Mouse (Mus musculus) limb, embryonic 10.5 days (tissue): ENCODE data around the gene Mrc2. TPM values are rescaled to one million over a fixed set of nuclear protein-coding genes. Genes with fewer than 3 reads are reported as not detected.

Source experiments
- DNase-seq: peaks from one replicate; pipeline ENCODE4 v3.0.0-alpha.2; 2017; ENCODE audit warnings: low spot score
- H3K27ac ChIP-seq: fragments of 300-500 bp; sonication (generic); 2 replicates; pipeline ENCODE4 v1.5.1; 2016; ENCODE audit warnings: mild to moderate bottlenecking
- H3K27me3 ChIP-seq: fragments of 300-500 bp; sonication (generic); 2 replicates; pipeline ENCODE4 v1.6.1; 2016; ENCODE audit warnings: low read depth, mild to moderate bottlenecking; ENCODE audit not compliant: poor library complexity, severe bottlenecking
- H3K36me3 ChIP-seq: fragments of 300-500 bp; sonication (generic); 2 replicates; pipeline ENCODE4 v1.6.1; 2016; ENCODE audit warnings: mild to moderate bottlenecking, moderate library complexity
- H3K4me1 ChIP-seq: fragments of 300-500 bp; sonication (generic); 2 replicates; pipeline ENCODE4 v1.6.1; 2016
- H3K4me3 ChIP-seq: fragments of 300-500 bp; sonication (generic); 2 replicates; pipeline ENCODE4 v1.5.1; 2016; ENCODE audit warnings: mild to moderate bottlenecking, moderate library complexity
- H3K9me3 ChIP-seq: fragments of 300-500 bp; sonication (generic); replicated peaks from 2 replicates; pipeline ENCODE4 v1.6.1; 2016; ENCODE audit warnings: mild to moderate bottlenecking
- WGBS: fragments of 180-500 bp; shearing (Covaris S2); methylation state at CpG from one replicate; pipeline ENCODE4 v1.1.7; 2016; 5-methylcytosine and 5-hydroxymethylcytosine counted together
- polyA plus RNA-seq: library from polyadenylated mRNA; unstranded; fragments of >200 nt; fragmentation: Nextera tagmentation; extraction: Ambion mirVana; gene quantifications from 2 replicates; pipeline ENCODE4 v1.2.1, GENCODE M21; 2016

Gene Mrc2
- polyA plus RNA-seq, 1 experiment from 2014 or later: 31.6 TPM

GRCm38 (mm10) chr11:105338596-105339390 is 46.4 kb downstream of the Mrc2 start:
- Histone ChIP-seq H3K27me3 (no peaks in the 10 kb centered on the region), H3K9me3 (no peaks in the 10 kb centered on the region), H3K4me3 (no peak overlapping the region), H3K27ac (no peak overlapping the region), H3K36me3 (peaks cover 96% of the 10 kb centered on the region), H3K4me1 (no peaks in the 10 kb centered on the region)
- DNase-seq: no peak
- WGBS: 88% methylated on average over 12 of the region's 12 CpGs

- no peaks in the 10 kb centered on the region for H3K9me3 ChIP-seq
- H3K27ac ChIP-seq: no peak overlapping the region
- peaks cover 100% of the 10 kb centered on the region for H3K36me3 ChIP-seq
- 83% methylated on average over 2 of the region's 2 CpGs for WGBS
- H3K27me3 ChIP-seq: no peaks in the 10 kb centered on the region
- DNase-seq: no peak
- no peaks in the 10 kb centered on the region for H3K4me1 ChIP-seq
- H3K4me3 ChIP-seq: no peak overlapping the region
These were observed 52.8 kb downstream of the Mrc2 start for GRCm38 (mm10) chr11:105345284-105345683.

GRCm38 (mm10) chr11:105347162-105348161 is 55.0 kb downstream of the Mrc2 start:
- H3K36me3 ChIP-seq: peaks cover 92% of the 10 kb centered on the region

GRCm38 (mm10) chr11:105348495-105348982 is 56.1 kb downstream of the Mrc2 start:
- Histone ChIP-seq H3K4me1 (peaks cover 13% of the 10 kb centered on the region), H3K4me3 (no peak overlapping the region), H3K9me3 (no peaks in the 10 kb centered on the region), H3K27me3 (no peaks in the 10 kb centered on the region), H3K27ac (no peak overlapping the region), H3K36me3 (peaks cover 83% of the 10 kb centered on the region)
- DNase-seq: no peak
- WGBS: 98% methylated on average over 9 of the region's 9 CpGs

More at GRCm38 (mm10) chr11:105347162-105348161, 55.0 kb downstream of the Mrc2 start:
- DNase-seq: peak; percentile 81
- Histone ChIP-seq H3K9me3 (no peaks in the 10 kb centered on the region), H3K4me3 (no peak overlapping the region), H3K27ac (no peak overlapping the region), H3K27me3 (no peaks in the 10 kb centered on the region), H3K4me1 (peaks cover 2% of the 10 kb centered on the region; the same call in 1 of the 2 replicates)
- WGBS: 69% methylated on average over 28 of the region's 28 CpGs

- peaks cover 26% of the 10 kb centered on the region for H3K4me1 ChIP-seq
- no peak for DNase-seq
- 93% methylated on average over 19 of the region's 19 CpGs for WGBS
- H3K4me3 ChIP-seq: no peak overlapping the region
- H3K9me3 ChIP-seq: no peaks in the 10 kb centered on the region
- H3K27ac ChIP-seq: no peak overlapping the region
- H3K27me3 ChIP-seq: no peaks in the 10 kb centered on the region
- H3K36me3 ChIP-seq: peaks cover 70% of the 10 kb centered on the region
These were observed 57.4 kb downstream of the Mrc2 start for GRCm38 (mm10) chr11:105349780-105350324.

- peaks cover 62% of the 10 kb centered on the region for H3K36me3 ChIP-seq
- no peaks in the 10 kb centered on the region for H3K27me3 ChIP-seq
- WGBS: 84% methylated on average over 7 of the region's 7 CpGs
- no peak overlapping the region for H3K4me3 ChIP-seq
- no peaks in the 10 kb centered on the region for H3K9me3 ChIP-seq
- no peak for DNase-seq
- H3K4me1 ChIP-seq: peaks cover 32% of the 10 kb centered on the region
- no peak overlapping the region for H3K27ac ChIP-seq
These were observed 58.2 kb downstream of the Mrc2 start for GRCm38 (mm10) chr11:105350643-105351042.

- no peak for DNase-seq
These were observed 59.7 kb downstream of the Mrc2 start for GRCm38 (mm10) chr11:105352152-105352551.

GRCm38 (mm10) chr11:105352954-105353890 is 60.8 kb downstream of the Mrc2 start:
- H3K27me3 ChIP-seq: no peaks in the 10 kb centered on the region
- peak overlapping the region; percentile 53; the same call in 1 of the 2 replicates for H3K27ac ChIP-seq
- H3K4me1 ChIP-seq: peaks cover 32% of the 10 kb centered on the region
- DNase-seq: no peak
- H3K9me3 ChIP-seq: no peaks in the 10 kb centered on the region
- H3K36me3 ChIP-seq: peaks cover 37% of the 10 kb centered on the region
- WGBS: 69% methylated on average over 9 of the region's 9 CpGs
- no peak overlapping the region for H3K4me3 ChIP-seq

More at GRCm38 (mm10) chr11:105352152-105352551, 59.7 kb downstream of the Mrc2 start:
- WGBS: 90% methylated on average over 8 of the region's 8 CpGs
- H3K27ac ChIP-seq: peak overlapping the region; percentile 12; the same call in 1 of the 2 replicates
- no peaks in the 10 kb centered on the region for H3K27me3 ChIP-seq
- peaks cover 47% of the 10 kb centered on the region for H3K36me3 ChIP-seq
- no peaks in the 10 kb centered on the region for H3K9me3 ChIP-seq
- peaks cover 32% of the 10 kb centered on the region for H3K4me1 ChIP-seq
- no peak overlapping the region for H3K4me3 ChIP-seq

GRCm38 (mm10) chr11:105353891-105354280 is 61.4 kb downstream of the Mrc2 start:
- WGBS: 88% methylated on average over 4 of the region's 4 CpGs
- H3K36me3 ChIP-seq: peaks cover 30% of the 10 kb centered on the region
- no peak overlapping the region for H3K27ac ChIP-seq

GRCm38 (mm10) chr11:105356301-105356700 is 63.9 kb downstream of the Mrc2 start:
- Histone ChIP-seq H3K27me3 (0 out of 2 replicates have a peak, but pooled peaks cover 1% of the 10 kb centered on the region), H3K9me3 (no peaks in the 10 kb centered on the region), H3K4me1 (peaks cover 41% of the 10 kb centered on the region), H3K27ac (no peak overlapping the region), H3K4me3 (no peak overlapping the region), H3K36me3 (0 out of 2 replicates have a peak, but pooled peaks cover 8% of the 10 kb centered on the region)
- DNase-seq: no peak
- 81% methylated on average over 7 of the region's 7 CpGs for WGBS

More at GRCm38 (mm10) chr11:105353891-105354280, 61.4 kb downstream of the Mrc2 start:
- Histone ChIP-seq H3K27me3 (no peaks in the 10 kb centered on the region), H3K4me1 (peaks cover 32% of the 10 kb centered on the region), H3K4me3 (no peak overlapping the region), H3K9me3 (no peaks in the 10 kb centered on the region)
- no peak for DNase-seq

- peaks cover 40% of the 10 kb centered on the region for H3K4me1 ChIP-seq
- DNase-seq: no peak
- H3K36me3 ChIP-seq: no peaks in the 10 kb centered on the region
- no peaks in the 10 kb centered on the region for H3K9me3 ChIP-seq
- no peak overlapping the region for H3K4me3 ChIP-seq
- H3K27ac ChIP-seq: no peak overlapping the region
- 92% methylated on average over 4 of the region's 4 CpGs for WGBS
- peaks cover 29% of the 10 kb centered on the region for H3K27me3 ChIP-seq
These were observed 69.8 kb downstream of the Mrc2 start for GRCm38 (mm10) chr11:105362041-105362765.
